Mouse (Mus musculus): Measurements from ENCODE around the gene Frat1. TPM values are rescaled to one million over a fixed set of nuclear protein-coding genes. Genes with fewer than 3 reads are reported as not detected.
"Not testable (repeated sequence)": the region's sequence is repeated elsewhere in the genome, so short reads cannot be mapped to it uniquely, and the experiment has no call there.

Frat1 gene
- polyA plus RNA-seq, 1 experiment = 13.2 TPM

- H3K27ac ChIP-seq (ENCODE audit: insufficient read depth, low read length) = no peak overlapping the region
- WGBS = 90% methylated on average over 3 of the region's 3 CpGs
- H3K4me3 ChIP-seq (replicated peaks; ENCODE audit: insufficient read depth, low read depth, low read length) = no peak overlapping the region
- H3K27me3 ChIP-seq (ENCODE audit: control insufficient read depth, insufficient read depth, low read length) = no peaks in the 10 kb centered on the region
- H3K4me1 ChIP-seq (ENCODE audit: control insufficient read depth, insufficient read depth, low read length) = no peaks in the 10 kb centered on the region
- no peak for TF ChIP-seq POLR2A (IDR thresholded peaks at IDR 0.05; ENCODE audit: borderline replicate concordance, insufficient read depth, low read length)
- no peak for TF ChIP-seq CTCF (IDR thresholded peaks at IDR 0.05; ENCODE audit: borderline replicate concordance, insufficient read depth, low read depth, low read length)
- no peak for DNase-seq
Measured at GRCm38 (mm10) chr19:41857816-41858310, 28.1 kb downstream of the Frat1 start.

GRCm38 (mm10) chr19:41866707-41867106, 36.9 kb downstream of the Frat1 start:
- H3K27ac ChIP-seq (ENCODE audit: insufficient read depth, low read length) = no peak overlapping the region
- no peak for TF ChIP-seq POLR2A (IDR thresholded peaks at IDR 0.05; ENCODE audit: borderline replicate concordance, insufficient read depth, low read length)
- TF ChIP-seq CTCF (IDR thresholded peaks at IDR 0.05; ENCODE audit: borderline replicate concordance, insufficient read depth, low read depth, low read length) = no peak
- no peak for DNase-seq
- H3K4me1 ChIP-seq (ENCODE audit: control insufficient read depth, insufficient read depth, low read length) = no peaks in the 10 kb centered on the region
- WGBS = 93% methylated on average over 8 of the region's 8 CpGs
- H3K4me3 ChIP-seq (replicated peaks; ENCODE audit: insufficient read depth, low read depth, low read length) = no peak overlapping the region
- H3K27me3 ChIP-seq (ENCODE audit: control insufficient read depth, insufficient read depth, low read length) = no peaks in the 10 kb centered on the region

- 86% methylated on average over 5 of the region's 5 CpGs for WGBS
- no peak for TF ChIP-seq CTCF (IDR thresholded peaks at IDR 0.05; ENCODE audit: borderline replicate concordance, insufficient read depth, low read depth, low read length)
- no peak for TF ChIP-seq POLR2A (IDR thresholded peaks at IDR 0.05; ENCODE audit: borderline replicate concordance, insufficient read depth, low read length)
- no peak for DNase-seq
Measured at GRCm38 (mm10) chr19:41869296-41869695, 39.5 kb downstream of the Frat1 start.

GRCm38 (mm10) chr19:41869946-41870345, 40.2 kb downstream of the Frat1 start:
- not testable (repeated sequence) for H3K4me1 ChIP-seq (ENCODE audit: control insufficient read depth, insufficient read depth, low read length)
- WGBS = 54% methylated on average over 5 of the region's 5 CpGs

More at GRCm38 (mm10) chr19:41869296-41869695, 39.5 kb downstream of the Frat1 start:
- Histone ChIP-seq H3K27ac (ENCODE audit: insufficient read depth, low read length) (no peak overlapping the region), H3K4me3 (replicated peaks; ENCODE audit: insufficient read depth, low read depth, low read length) (no peak overlapping the region), H3K27me3 (ENCODE audit: control insufficient read depth, insufficient read depth, low read length) (no peaks in the 10 kb centered on the region), H3K4me1 (ENCODE audit: control insufficient read depth, insufficient read depth, low read length) (no peaks in the 10 kb centered on the region)

GRCm38 (mm10) chr19:41872285-41872684, 42.5 kb downstream of the Frat1 start:
- no peaks in the 10 kb centered on the region for H3K4me1 ChIP-seq (ENCODE audit: control insufficient read depth, insufficient read depth, low read length)
- 98% methylated on average over 2 of the region's 2 CpGs for WGBS
- H3K27me3 ChIP-seq (ENCODE audit: control insufficient read depth, insufficient read depth, low read length) = no peaks in the 10 kb centered on the region
- H3K4me3 ChIP-seq (replicated peaks; ENCODE audit: insufficient read depth, low read depth, low read length) = no peak overlapping the region
- H3K27ac ChIP-seq (ENCODE audit: insufficient read depth, low read length) = no peak overlapping the region
- DNase-seq = no peak
- TF ChIP-seq POLR2A (IDR thresholded peaks at IDR 0.05; ENCODE audit: borderline replicate concordance, insufficient read depth, low read length) (no peak), CTCF (IDR thresholded peaks at IDR 0.05; ENCODE audit: borderline replicate concordance, insufficient read depth, low read depth, low read length) (no peak)

More at GRCm38 (mm10) chr19:41869946-41870345, 40.2 kb downstream of the Frat1 start:
- not testable (repeated sequence) for H3K27me3 ChIP-seq (ENCODE audit: control insufficient read depth, insufficient read depth, low read length); DNase-seq; H3K4me3 ChIP-seq (replicated peaks; ENCODE audit: insufficient read depth, low read depth, low read length); H3K27ac ChIP-seq (ENCODE audit: insufficient read depth, low read length)

- H3K4me1 ChIP-seq (ENCODE audit: control insufficient read depth, insufficient read depth, low read length) = no peaks in the 10 kb centered on the region
- TF ChIP-seq CTCF (IDR thresholded peaks at IDR 0.05; ENCODE audit: borderline replicate concordance, insufficient read depth, low read depth, low read length) (no peak), POLR2A (IDR thresholded peaks at IDR 0.05; ENCODE audit: borderline replicate concordance, insufficient read depth, low read length) (no peak)
- H3K4me3 ChIP-seq (replicated peaks; ENCODE audit: insufficient read depth, low read depth, low read length) = no peak overlapping the region
- WGBS = 93% methylated on average over 14 of the region's 14 CpGs
- H3K27me3 ChIP-seq (ENCODE audit: control insufficient read depth, insufficient read depth, low read length) = no peaks in the 10 kb centered on the region
- no peak for DNase-seq
- H3K27ac ChIP-seq (ENCODE audit: insufficient read depth, low read length) = no peak overlapping the region
Measured at GRCm38 (mm10) chr19:41874356-41874755, 44.6 kb downstream of the Frat1 start.

GRCm38 (mm10) chr19:41881842-41882241, 52.1 kb downstream of the Frat1 start:
- Histone ChIP-seq H3K4me3 (replicated peaks; ENCODE audit: insufficient read depth, low read depth, low read length) (no peak overlapping the region), H3K27ac (ENCODE audit: insufficient read depth, low read length) (no peak overlapping the region), H3K27me3 (ENCODE audit: control insufficient read depth, insufficient read depth, low read length) (no peaks in the 10 kb centered on the region), H3K4me1 (ENCODE audit: control insufficient read depth, insufficient read depth, low read length) (no peaks in the 10 kb centered on the region)
- 97% methylated on average over 4 of the region's 4 CpGs for WGBS
- DNase-seq = no peak
- TF ChIP-seq POLR2A (IDR thresholded peaks at IDR 0.05; ENCODE audit: borderline replicate concordance, insufficient read depth, low read length) = no peak
- TF ChIP-seq CTCF (IDR thresholded peaks at IDR 0.05; ENCODE audit: borderline replicate concordance, insufficient read depth, low read depth, low read length) = no peak

Other genes with a start within 250 kb of the Frat1 start
- 1.9 and 2.2 TPM in 2 replicates for gene Gm340, start 247.6 kb upstream of the Frat1 start, polyA plus RNA-seq (2012; rRNA removed)
- 3.9 and 4.9 TPM in 2 replicates for gene Slit1, start 86.3 kb upstream of the Frat1 start, polyA plus RNA-seq (2012; rRNA removed)
- 2.4 and 2.5 TPM in 2 replicates for gene Arhgap19, start 27.9 kb upstream of the Frat1 start, polyA plus RNA-seq (2012; rRNA removed)
- gene Frat2, start 18.2 kb downstream of the Frat1 start, polyA plus RNA-seq (2012; rRNA removed) = 6.9 and 7.1 TPM in 2 replicates
- gene Rrp12, start 66.2 kb downstream of the Frat1 start, polyA plus RNA-seq (2012; rRNA removed) = 15.1 and 16.4 TPM in 2 replicates
- gene Pgam1, start 82.0 kb downstream of the Frat1 start, polyA plus RNA-seq (2012; rRNA removed) = 858 and 879 TPM in 2 replicates
- gene Exosc1, start 103.5 kb downstream of the Frat1 start, polyA plus RNA-seq (2012; rRNA removed) = 25.6 and 26.3 TPM in 2 replicates
- gene Zdhhc16, start 103.5 kb downstream of the Frat1 start, polyA plus RNA-seq (2012; rRNA removed) = 60.9 and 70.4 TPM in 2 replicates
- 54.9 and 65.5 TPM in 2 replicates for gene Mms19, start 151.2 kb downstream of the Frat1 start, polyA plus RNA-seq (2012; rRNA removed)
- 28.1 and 29.4 TPM in 2 replicates for gene Ubtd1, start 151.8 kb downstream of the Frat1 start, polyA plus RNA-seq (2012; rRNA removed)
- 0.32 and 0.54 TPM in 2 replicates for gene Ankrd2, start 206.0 kb downstream of the Frat1 start, polyA plus RNA-seq (2012; rRNA removed)
- gene Hoga1, start 215.6 kb downstream of the Frat1 start, polyA plus RNA-seq (2012; rRNA removed) = 2.2 and 2.4 TPM in 2 replicates
- 0.32 and 0.41 TPM in 2 replicates for gene 4933411K16Rik, start 222.3 kb downstream of the Frat1 start, polyA plus RNA-seq (2012; rRNA removed)

Measured in cerebellum, adult 2 months (tissue).